Mouse (Mus musculus) stomach, embryonic 14.5 days (tissue): ENCODE data around the gene Muc1. TPM values are rescaled to one million over a fixed set of nuclear protein-coding genes. Genes with fewer than 3 reads are reported as not detected.

Source experiments
- ATAC-seq: fragments of 200-750 bp; cut with Nextera tagmentation; 2 replicates; pipeline ENCODE4 v1.8.0; 2017; ENCODE audit warnings: low read depth, moderate TSS enrichment; ENCODE audit not compliant: insufficient number of reproducible peaks, insufficient read depth, low FRiP score
- H3K27ac ChIP-seq: fragments of 300-500 bp; sonication (generic); 2 replicates; pipeline ENCODE4 v1.5.1; 2014; ENCODE audit warnings: mild to moderate bottlenecking, low read length, moderate library complexity, mixed read lengths
- H3K27me3 ChIP-seq: fragments of 300-500 bp; sonication (generic); 2 replicates; pipeline ENCODE4 v1.6.1; 2014; ENCODE audit warnings: low read length, control low read depth, mixed read lengths; ENCODE audit not compliant: control insufficient read depth, insufficient read depth
- H3K36me3 ChIP-seq: fragments of 300-500 bp; sonication (generic); 2 replicates; pipeline ENCODE4 v1.6.1; 2014; ENCODE audit warnings: mild to moderate bottlenecking, control low read depth, low read length, moderate library complexity, mixed read lengths; ENCODE audit not compliant: control insufficient read depth, insufficient read depth
- H3K4me1 ChIP-seq: fragments of 300-500 bp; sonication (generic); 2 replicates; pipeline ENCODE4 v1.6.1; 2014; ENCODE audit warnings: low read length, control low read depth, mixed read lengths; ENCODE audit not compliant: control insufficient read depth, insufficient read depth
- H3K4me2 ChIP-seq: fragments of 300-500 bp; sonication (generic); replicated peaks from 2 replicates; pipeline ENCODE4 v1.6.1; 2014; ENCODE audit warnings: low read depth, low read length, control low read depth
- H3K4me3 ChIP-seq: fragments of 300-500 bp; sonication (generic); 2 replicates; pipeline ENCODE4 v1.5.1; 2014; ENCODE audit warnings: low read depth, low read length, control low read depth
- H3K9ac ChIP-seq: fragments of 300-500 bp; sonication (generic); replicated peaks from 2 replicates; pipeline ENCODE4 v1.6.1; 2014; ENCODE audit warnings: low read depth, mild to moderate bottlenecking, control low read depth, low read length, moderate library complexity, mixed read lengths
- H3K9me3 ChIP-seq: fragments of 300-500 bp; sonication (generic); 2 replicates; pipeline ENCODE4 v1.6.1; 2016; ENCODE audit warnings: low read depth, low read length, control low read depth; ENCODE audit not compliant: control insufficient read depth
- WGBS: fragments of 180-500 bp; shearing (Covaris S2); extraction: QIAGEN DNeasy Blood & Tissue Kit; methylation state at CpG from one replicate; pipeline ENCODE4 v1.1.7; 2014; 5-methylcytosine and 5-hydroxymethylcytosine counted together
- polyA plus RNA-seq: library from polyadenylated mRNA; unstranded; fragments of >200 nt; fragmentation: Nextera tagmentation; extraction: Ambion mirVana; gene quantifications from 2 replicates; pipeline ENCODE4 v1.2.1, GENCODE M21; 2014

The Muc1 gene
- 56.3 and 58.2 TPM in 2 replicates for polyA plus RNA-seq

DNA sequence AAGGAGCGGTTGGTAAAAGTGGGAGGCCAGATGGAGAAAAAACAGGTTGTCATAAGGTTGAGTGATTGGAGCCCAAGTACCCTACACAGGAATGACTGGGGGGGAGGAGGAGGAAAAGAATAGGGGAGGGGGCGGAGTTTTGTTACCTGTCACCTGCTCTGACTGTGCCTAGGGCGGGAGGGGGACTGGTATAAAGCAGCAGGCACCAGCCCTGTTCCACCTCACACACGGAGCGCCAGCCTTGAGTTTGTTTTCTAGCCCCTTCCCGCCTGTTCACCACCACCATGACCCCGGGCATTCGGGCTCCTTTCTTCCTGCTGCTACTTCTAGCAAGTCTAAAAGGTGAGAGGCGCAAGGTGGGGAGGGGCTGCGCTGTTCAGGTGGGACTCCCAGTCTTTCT lies at the start of gene Muc1:
Gene Muc1 (plus strand): TSS at position 222 of the 400 bp plus-strand sequence.
- H3K27me3 ChIP-seq = no peaks in the 10 kb centered on the region
- peak; percentile 30; the same call in 1 of the 2 replicates for ATAC-seq
- WGBS = 20% methylated on average over 10 of the region's 10 CpGs
- H3K27ac ChIP-seq = peak within 1 kb of the TSS; percentile 77; the same call in 1 of the 2 replicates
- H3K9ac ChIP-seq = no peak within 1 kb of the TSS; the same call in 1 of the 2 replicates
- H3K9me3 ChIP-seq = no peaks in the 10 kb centered on the region
- H3K4me3 ChIP-seq = peak within 1 kb of the TSS; percentile 35
- H3K4me1 ChIP-seq = peaks cover 19% of the 10 kb centered on the region
- peak within 1 kb of the TSS; percentile 86 for H3K4me2 ChIP-seq
- H3K36me3 ChIP-seq = no peaks in the 10 kb centered on the region

DNA sequence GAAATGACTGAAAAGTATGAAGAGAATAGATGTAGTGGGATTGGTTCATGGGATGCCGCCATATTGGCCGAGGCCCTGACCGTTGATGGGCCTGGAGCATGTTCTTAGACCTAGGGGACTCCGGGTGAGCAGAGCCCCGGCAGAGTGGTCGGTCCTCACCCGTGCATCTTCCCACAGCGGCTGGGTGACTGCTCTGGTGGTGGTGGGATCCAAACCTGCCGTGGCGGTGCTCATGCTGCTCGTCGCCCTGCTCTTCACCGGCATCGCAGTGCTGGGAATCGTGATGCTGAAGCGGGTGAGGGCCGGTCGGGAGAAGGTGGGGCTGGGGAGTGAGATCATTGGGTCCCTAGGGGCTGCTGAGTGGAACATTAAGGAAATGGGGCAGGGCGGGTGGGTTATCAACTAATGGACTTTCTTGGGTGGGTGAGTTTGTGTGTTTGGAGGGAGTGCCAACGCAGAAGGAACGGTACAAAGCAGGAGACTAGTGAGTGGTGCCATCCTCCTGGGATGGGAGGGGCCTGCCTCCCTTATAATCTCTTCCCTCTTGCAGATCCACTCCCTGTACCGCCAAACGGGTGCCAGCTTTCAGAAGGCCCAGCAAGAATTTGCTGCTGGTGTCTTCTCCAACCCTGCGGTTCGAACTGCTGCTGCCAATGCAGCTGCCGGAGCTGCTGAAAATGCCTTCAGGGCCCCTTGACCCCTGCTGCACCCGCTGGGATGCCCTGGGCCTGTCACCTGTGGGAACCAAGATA lies 46.9 kb upstream of the Muc1 start:
- H3K27ac ChIP-seq = no peak overlapping the region

DNA sequence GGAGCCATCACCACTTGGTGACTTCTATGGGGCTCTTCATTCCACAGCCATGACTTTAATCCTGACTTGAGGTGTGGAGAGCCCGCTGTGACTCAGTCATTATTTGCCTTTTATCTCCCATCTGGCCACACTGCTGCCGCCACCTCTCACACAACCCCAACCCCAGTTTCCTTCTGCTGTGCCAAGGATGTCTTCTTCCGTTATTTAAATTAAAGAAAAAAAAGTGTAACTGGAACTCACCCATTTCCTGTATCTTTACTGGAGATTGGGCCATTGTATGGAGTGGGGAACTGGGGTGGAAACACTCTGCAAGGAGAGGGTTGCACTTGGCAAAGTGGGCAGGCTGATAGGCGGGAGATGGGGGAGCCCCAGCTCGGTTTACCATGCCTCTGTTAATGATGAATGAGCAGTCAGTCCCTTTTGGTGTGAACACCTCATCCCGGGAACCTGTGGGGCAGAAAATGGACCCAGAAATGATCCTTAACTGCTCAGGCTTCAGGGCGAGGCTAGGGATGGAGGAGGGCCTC lies 46.3 kb upstream of the Muc1 start:
- Histone ChIP-seq H3K4me1 (peaks cover 26% of the 10 kb centered on the region; the same call in 1 of the 2 replicates), H3K36me3 (peaks cover 26% of the 10 kb centered on the region; the same call in 1 of the 2 replicates), H3K27ac (no peak overlapping the region), H3K4me3 (peak overlapping the region; percentile 62), H3K9ac (no peak overlapping the region), H3K9me3 (no peaks in the 10 kb centered on the region), H3K4me2 (peak overlapping the region; percentile 95), H3K27me3 (no peaks in the 10 kb centered on the region)
- ATAC-seq = no peak
- 44% methylated on average over 7 of the region's 7 CpGs for WGBS

More for the DNA sequence above, 46.9 kb upstream of the Muc1 start:
- Histone ChIP-seq H3K4me3 (no peak overlapping the region), H3K36me3 (peaks cover 22% of the 10 kb centered on the region; the same call in 1 of the 2 replicates), H3K9me3 (no peaks in the 10 kb centered on the region), H3K4me1 (peaks cover 26% of the 10 kb centered on the region; the same call in 1 of the 2 replicates), H3K4me2 (no peak overlapping the region), H3K9ac (no peak overlapping the region), H3K27me3 (no peaks in the 10 kb centered on the region)
- ATAC-seq = no peak
- 90% methylated on average over 27 of the region's 27 CpGs for WGBS

DNA sequence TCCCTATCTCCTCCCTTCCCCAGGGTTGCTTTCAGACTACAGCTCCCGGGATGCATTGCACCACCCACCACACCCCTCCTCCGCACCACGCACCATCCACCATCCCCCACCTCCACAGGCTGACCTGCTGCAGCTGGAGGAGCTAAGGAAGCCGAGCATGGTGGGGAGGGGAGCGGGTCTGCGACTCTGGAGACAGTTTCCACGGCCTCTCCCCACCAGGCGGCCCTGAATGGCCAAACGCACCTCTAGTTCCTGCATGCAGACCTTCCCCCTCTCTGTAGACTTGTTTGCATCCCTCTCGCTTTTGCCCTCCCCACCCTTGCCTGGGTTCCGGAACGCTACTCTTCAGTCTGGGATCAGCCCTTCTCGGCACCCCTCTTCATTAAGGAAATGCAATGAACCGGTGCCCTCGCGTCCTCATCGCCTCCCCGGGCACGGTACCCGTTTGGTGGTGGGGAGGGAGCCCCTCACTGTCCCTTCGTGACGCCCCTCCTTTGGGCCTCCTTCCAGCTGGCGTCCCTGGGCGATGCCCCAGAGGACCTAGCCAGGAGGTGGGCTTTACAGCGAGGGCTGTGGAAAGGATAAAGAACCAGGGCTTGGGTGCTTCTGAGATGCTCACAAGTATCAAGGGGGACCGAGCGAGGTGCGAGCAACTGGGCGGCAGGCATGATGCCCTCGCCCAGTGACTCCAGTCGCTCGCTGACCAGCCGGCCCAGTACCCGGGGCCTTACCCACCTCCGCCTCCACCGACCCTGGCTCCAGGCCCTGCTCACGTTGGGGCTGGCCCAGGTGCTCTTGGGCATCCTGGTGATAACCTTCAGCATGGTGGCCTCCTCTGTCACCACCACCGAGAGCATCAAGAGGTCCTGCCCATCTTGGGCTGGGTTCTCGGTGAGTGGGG lies 45.5 kb upstream of the Muc1 start, which contains the start of gene Fam189b:
Gene Fam189b (plus strand): TSS at position 86 of the 901 bp plus-strand sequence.
- peak; percentile 93 for ATAC-seq
- H3K9ac ChIP-seq = peak within 1 kb of the TSS; percentile 78
- H3K4me1 ChIP-seq = peaks cover 24% of the 10 kb centered on the region; the same call in 1 of the 2 replicates
- H3K9me3 ChIP-seq = no peaks in the 10 kb centered on the region
- peak within 1 kb of the TSS; percentile 62 for H3K4me3 ChIP-seq
- peak within 1 kb of the TSS; percentile 86 for H3K27ac ChIP-seq
- H3K4me2 ChIP-seq = peak within 1 kb of the TSS; percentile 95
- 4% methylated on average over 39 of the region's 39 CpGs for WGBS
- peaks cover 29% of the 10 kb centered on the region; the same call in 1 of the 2 replicates for H3K36me3 ChIP-seq
- H3K27me3 ChIP-seq = no peaks in the 10 kb centered on the region

DNA sequence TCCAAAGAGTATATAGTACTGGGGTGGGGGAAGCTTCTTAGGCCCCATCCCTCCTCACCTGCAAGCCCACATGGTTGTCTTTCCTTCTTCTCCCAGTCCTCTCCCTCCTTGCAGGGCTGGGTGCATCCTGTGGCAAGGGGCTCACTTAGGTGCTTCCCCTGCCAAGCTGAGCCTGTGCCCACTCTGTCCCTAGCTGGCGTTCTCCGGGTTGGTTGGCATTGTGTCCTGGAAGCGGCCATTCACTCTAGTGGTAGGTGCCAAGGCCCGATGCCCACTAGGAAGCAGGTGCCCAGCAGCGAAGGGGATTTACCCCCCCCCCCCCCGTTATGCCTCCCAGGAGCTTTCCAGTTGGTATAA lies 44.9 kb upstream of the Muc1 start:
- 77% methylated on average over 6 of the region's 6 CpGs for WGBS
- Histone ChIP-seq H3K4me3 (peak overlapping the region; percentile 62), H3K36me3 (peaks cover 32% of the 10 kb centered on the region; the same call in 1 of the 2 replicates), H3K4me1 (peaks cover 21% of the 10 kb centered on the region; the same call in 1 of the 2 replicates), H3K27me3 (no peaks in the 10 kb centered on the region), H3K9ac (peak overlapping the region; percentile 78), H3K9me3 (no peaks in the 10 kb centered on the region), H3K4me2 (peak overlapping the region; percentile 95), H3K27ac (peak overlapping the region; percentile 86; the same call in 1 of the 2 replicates)
- no peak for ATAC-seq

DNA sequence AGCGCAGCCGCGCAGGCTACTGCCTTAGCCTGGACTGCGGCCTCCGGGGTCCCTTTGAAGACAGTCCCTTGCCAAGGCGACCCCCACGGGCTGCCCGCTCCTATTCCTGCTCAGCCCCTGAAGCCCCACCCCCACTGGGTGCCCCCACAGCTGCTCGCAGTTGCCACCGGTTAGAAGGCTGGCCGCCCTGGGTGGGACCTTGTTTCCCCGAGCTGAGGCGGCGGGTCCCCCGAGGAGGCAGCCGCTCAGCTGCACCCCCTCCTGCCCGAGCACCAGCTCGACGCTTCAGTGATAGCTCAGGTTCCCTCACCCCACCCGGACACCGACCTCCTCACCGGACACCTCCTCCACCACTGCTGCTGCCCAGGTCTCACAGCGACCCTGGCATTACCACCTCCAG lies 41.7 kb upstream of the Muc1 start:
- Histone ChIP-seq H3K4me1 (peaks cover 21% of the 10 kb centered on the region; the same call in 1 of the 2 replicates), H3K27ac (no peak overlapping the region), H3K9me3 (no peaks in the 10 kb centered on the region), H3K9ac (no peak overlapping the region), H3K27me3 (no peaks in the 10 kb centered on the region), H3K4me3 (no peak overlapping the region), H3K36me3 (peaks cover 13% of the 10 kb centered on the region; the same call in 1 of the 2 replicates), H3K4me2 (no peak overlapping the region)
- ATAC-seq = no peak
- 55% methylated on average over 22 of the region's 23 CpGs for WGBS

DNA sequence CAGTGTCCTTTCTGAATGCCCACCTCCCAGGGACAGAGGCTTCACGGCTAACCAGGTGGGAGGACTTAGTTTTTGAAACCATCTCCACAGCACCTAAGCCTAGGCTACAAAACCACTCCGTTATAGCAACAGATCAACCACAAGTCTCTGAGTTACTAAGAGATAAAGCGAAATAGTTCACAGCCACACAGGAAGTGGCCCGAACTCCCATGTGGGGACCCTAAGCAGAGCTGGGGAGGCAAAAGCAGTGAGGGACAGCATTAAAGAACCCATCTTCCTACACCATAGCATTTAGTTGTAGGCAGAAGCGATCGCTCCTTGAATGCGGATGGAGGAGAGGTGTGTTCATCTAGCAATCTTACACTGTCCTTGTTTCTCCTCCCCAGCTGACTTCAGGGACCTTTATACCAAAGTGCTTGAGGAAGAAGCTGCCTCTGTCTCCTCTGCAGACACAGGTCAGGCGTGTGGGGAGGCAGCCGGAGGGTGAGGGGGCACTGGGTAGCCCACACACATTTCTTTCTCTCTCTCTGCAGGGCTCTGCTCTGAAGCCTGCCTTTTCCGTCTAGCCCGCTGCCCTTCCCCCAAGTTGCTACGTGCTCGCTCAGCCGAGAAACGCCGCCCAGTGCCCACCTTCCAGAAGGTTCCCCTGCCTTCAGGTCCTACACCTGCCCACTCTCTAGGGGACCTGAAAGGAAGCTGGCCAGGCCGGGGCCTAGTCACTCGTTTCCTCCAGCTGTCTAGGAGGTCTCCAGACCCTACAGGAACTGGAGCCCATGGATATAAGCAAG lies 41.0 kb upstream of the Muc1 start:
- no peak for ATAC-seq
- H3K36me3 ChIP-seq = peaks cover 10% of the 10 kb centered on the region; the same call in 1 of the 2 replicates
- no peak overlapping the region for H3K4me2 ChIP-seq
- no peaks in the 10 kb centered on the region for H3K9me3 ChIP-seq
- H3K4me3 ChIP-seq = no peak overlapping the region
- H3K4me1 ChIP-seq = peaks cover 18% of the 10 kb centered on the region; the same call in 1 of the 2 replicates
- no peak overlapping the region for H3K9ac ChIP-seq
- WGBS = 85% methylated on average over 18 of the region's 18 CpGs
- H3K27me3 ChIP-seq = no peaks in the 10 kb centered on the region
- H3K27ac ChIP-seq = no peak overlapping the region
